Mouse (Mus musculus) lung, postnatal 0 days (tissue): Measurements from ENCODE around the gene Serpini2.

Source experiments
- CTCF ChIP-seq: IDR thresholded peaks from 2 replicates; pipeline ENCODE4 v1.5.1; 2016; ENCODE audit warnings: antibody characterized with exemption, mild to moderate bottlenecking
- EP300 ChIP-seq: IDR thresholded peaks from 2 replicates; pipeline ENCODE4 v1.6.1; 2016; ENCODE audit warnings: antibody characterized with exemption, mild to moderate bottlenecking, control low read depth

GRCm38 (mm10) chr3:75219694-75220093, 50.2 kb downstream of the Serpini2 start:
- TF ChIP-seq EP300 (no peak), CTCF (no peak)
